Mouse (Mus musculus) testis, postnatal 14 days (tissue): ENCODE results near the gene Cope.

Experiments used
- DNase-seq: peaks from one replicate; pipeline ENCODE4 v3.0.0; 2021; ENCODE audit warnings: low spot score

Gene Cope

DNA sequence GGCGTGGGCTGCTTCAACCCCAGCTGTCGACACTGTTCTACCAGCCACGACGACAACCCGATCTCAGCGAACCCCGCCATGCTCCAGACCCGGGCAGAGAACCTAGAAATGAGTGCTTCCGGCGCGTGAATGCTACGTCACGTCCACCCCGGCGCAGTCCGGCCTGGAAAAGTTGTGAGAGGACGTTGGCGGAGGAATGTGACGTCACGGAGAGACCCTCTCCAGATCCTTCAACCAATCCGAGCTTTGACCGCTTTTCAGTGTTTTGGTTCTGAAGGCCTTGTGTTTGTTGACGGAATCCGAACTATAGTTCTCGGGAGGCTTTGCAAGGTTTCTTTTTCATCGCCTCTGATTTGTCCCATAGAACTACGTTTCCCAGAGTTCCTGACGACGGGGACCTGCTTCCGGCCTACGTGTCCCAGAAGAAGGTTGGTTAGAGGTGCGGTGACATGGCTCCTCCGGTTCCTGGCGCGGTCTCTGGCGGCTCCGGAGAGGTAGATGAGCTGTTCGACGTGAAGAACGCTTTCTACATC is at the start of gene Cope, which contains the start of gene Ddx49:
Gene Cope (plus strand): TSS at position 161 of the 533 bp plus-strand sequence.
Gene Ddx49 (minus strand): TSS at position 132 of the 533 bp plus-strand sequence.
- peak; percentile 93 for DNase-seq

- DNase-seq, result no peak
These were observed 47.7 kb upstream of the Cope start for GRCm38 (mm10) chr8:70254628-70255027.

DNA sequence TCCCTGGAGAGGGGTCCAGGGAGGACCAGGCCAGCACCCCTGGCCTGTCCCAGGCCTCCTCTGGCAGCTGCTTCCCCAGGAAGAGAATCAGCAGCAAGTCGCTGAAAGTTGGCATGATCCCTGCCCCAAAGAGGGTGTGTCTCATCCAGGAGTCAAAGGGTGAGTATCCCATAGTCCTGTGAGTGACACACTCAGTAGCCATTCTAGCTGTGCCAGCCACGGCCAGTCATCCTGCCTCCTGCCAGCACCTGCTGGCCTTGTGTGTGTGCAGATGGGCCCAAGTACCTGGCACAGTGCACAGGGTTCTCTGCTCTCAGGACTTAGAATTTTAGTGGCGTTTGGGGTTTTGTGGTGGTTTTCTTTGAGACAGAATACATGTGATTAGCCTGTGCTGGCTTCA is 44.9 kb upstream of the Cope start:
- no peak for DNase-seq

DNA sequence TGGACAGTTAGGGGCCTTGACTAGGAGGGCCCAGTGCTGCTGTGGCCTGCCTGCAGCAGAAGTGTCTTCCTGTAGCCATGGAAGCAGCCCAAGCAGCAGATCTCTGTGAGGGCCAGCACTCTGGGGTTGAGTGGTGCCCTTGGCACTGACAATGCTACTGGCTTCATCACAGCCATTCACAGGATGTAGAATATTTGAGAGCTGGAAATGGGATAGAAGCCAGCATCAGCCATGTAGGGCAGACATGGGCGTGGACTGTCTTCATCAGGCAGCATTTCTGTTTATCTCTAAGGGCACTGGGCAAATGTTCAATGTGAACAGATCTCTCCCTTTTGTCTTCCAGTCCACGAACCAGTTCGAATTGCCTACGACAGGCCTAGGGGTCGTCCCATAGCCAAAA is 43.7 kb upstream of the Cope start:
- DNase-seq, result no peak

GRCm38 (mm10) chr8:70259043-70259442 is 43.3 kb upstream of the Cope start:
- no peak for DNase-seq

GRCm38 (mm10) chr8:70267674-70268073 is 34.6 kb upstream of the Cope start:
- DNase-seq, result no peak

- DNase-seq, result no peak
These were observed 34.0 kb upstream of the Cope start for GRCm38 (mm10) chr8:70268311-70268710.

DNA sequence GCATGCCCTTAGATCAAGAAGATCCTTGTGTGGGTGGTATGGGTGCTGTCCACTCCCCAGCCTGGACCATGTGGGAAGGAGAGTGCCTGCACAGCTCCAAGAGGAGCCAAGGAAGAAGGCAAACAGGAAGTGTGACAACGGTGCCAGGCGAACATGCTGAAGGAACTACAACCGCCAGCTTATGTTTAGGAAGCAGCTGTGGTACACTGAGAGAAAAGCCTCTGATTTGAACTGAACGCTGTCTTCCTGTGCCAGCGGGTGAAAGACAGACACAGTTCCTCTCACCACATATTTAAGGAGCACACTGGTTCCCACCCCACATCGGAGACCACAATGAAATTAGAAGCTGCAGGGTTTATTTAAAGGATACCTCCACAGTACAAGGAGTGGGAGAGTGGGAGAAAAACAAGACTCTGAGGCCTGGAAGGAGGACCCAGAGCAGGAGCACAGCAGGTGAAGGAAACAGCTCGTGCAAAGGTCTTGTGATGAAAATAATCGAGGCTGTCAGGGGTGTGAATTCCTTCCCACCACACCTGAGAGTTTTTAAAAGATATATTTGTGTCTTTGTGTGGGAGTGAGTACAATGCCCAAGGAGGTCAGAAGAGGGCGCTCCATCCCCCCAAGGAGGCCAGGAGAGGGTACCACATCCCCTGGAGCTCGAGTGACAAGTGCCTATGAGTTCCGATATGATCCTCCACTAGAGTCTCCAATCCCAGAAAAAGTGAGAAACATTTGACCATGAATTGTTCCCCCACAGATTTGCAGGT is 33.3 kb upstream of the Cope start:
- no peak for DNase-seq

- DNase-seq, result no peak
These were observed 29.4 kb upstream of the Cope start for GRCm38 (mm10) chr8:70272949-70273348.

DNA sequence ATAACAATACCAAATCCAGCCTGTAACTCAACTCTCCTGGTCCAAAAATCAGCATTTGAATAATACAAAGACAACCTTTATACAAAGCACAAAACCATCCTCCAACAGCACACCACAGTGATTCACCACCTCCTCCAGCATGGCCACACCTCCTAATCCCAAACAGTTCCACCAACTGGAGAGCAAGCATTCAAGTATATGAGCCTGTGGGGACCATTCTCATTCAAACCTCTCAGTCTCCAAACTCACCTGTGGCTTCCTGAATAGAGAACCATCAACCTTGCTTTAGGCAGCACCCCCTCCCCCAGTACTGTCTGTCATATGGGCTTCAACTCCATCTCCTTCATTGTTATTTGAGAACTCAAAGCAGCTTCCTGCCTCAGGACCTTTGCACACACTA is 28.0 kb upstream of the Cope start:
- DNase-seq, result no peak

DNA sequence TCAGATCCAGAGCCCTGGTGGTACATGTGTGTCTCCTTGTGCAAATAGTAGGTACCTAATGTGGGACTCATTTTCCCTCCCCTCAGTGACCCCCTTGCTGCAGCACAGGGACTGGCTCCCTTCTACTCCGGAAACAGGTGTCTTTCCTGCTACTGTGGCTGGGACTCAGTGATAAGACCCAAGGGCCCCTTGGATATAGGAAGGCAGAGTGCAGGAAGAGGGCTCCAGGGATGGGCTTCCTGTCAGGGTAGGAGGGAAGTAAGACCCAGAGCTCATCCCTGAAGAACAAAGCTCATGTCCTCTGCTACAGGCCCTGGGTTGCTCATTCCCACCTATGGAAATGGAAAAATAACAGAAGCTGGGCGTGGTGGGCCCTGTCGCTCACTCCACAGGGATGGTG is 25.8 kb upstream of the Cope start:
- no peak for DNase-seq

DNA sequence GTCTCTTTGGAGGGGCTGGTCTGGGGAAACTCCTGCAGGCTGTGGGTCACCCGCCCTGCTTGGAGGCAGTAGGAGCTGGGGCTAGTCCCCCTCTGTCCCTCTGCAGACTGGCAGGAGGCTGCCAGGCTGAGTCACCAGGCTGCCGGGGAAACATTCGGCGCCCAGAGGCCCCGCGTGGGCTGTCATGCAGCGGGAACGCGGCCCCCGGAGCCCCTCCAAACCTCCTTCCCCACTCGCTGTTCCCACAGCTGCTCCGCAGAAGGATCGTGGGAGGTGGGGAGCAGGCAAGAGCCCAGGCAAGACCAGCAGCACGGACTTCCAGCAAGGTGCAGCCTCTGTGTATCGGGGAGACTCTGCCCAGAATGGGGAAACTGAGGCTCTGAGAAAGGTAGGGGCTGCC is 24.1 kb upstream of the Cope start:
- DNase-seq, result no peak

GRCm38 (mm10) chr8:70279266-70279665 is 23.1 kb upstream of the Cope start:
- DNase-seq, result no peak

DNA sequence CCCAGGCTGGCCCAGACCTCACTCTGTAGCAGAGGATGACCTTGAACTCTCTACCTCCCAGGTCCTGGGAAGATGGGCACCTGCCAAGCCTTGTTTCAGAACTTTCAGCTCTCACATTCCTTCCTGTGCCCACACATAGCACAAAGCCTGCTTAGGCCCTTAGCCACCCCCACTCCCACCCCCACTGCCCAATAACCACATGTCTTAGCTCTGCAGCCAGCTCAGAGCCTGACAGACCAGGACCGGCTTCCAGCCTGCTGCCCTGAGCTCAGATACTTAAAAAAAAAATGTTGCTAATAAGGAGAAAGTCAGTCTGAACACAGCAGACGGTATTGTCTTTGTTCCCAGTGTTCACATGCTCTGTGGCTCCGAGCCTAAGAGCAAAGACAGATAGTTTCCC is 21.3 kb upstream of the Cope start:
- DNase-seq, result peak; percentile 80

GRCm38 (mm10) chr8:70282603-70283135 is 19.6 kb upstream of the Cope start, which contains the start of gene Homer3:
Homer3 (plus strand) TSS chr8:70282827.
- peak; percentile 87 for DNase-seq

GRCm38 (mm10) chr8:70283136-70284077 is 18.9 kb upstream of the Cope start:
- no peak for DNase-seq

DNA sequence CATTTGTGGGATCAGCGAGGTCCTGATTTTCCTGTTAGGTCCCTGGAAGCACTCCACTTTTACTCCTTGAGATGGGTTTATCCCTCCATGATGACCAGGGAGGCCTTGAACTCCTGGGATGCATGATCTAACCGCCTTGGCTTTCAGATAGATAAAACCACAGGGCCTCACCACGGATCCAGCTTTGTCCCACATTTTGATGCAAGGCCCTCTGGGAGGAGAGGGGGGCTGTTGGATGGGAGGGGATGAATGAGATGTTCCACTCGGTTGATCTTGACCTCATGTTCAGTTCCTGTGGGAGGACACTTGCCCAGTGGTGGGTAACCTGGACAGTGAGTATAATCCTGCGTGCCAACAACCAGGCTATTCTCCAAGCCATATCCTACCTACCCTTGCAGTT is 17.9 kb upstream of the Cope start:
- no peak for DNase-seq

DNA sequence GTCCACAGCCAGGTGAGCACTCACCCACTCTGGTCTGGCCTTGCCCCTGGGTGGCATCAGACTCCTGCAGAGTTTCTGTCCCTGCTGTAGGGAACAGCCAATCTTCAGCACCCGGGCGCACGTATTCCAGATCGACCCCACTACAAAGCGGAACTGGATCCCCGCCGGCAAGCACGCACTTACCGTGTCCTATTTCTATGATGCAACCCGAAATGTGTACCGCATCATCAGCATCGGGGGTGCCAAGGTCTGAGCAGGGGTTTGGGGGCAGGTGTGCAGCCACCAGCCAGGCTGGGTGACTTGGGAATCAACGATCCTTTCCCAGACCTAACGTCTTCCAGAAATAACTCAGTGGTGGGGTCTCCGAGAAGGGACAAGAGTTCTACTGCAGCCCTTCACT is 17.0 kb upstream of the Cope start:
- DNase-seq, result no peak

- peak; percentile 57 for DNase-seq
These were observed 15.6 kb upstream of the Cope start for GRCm38 (mm10) chr8:70286737-70287136.

DNA sequence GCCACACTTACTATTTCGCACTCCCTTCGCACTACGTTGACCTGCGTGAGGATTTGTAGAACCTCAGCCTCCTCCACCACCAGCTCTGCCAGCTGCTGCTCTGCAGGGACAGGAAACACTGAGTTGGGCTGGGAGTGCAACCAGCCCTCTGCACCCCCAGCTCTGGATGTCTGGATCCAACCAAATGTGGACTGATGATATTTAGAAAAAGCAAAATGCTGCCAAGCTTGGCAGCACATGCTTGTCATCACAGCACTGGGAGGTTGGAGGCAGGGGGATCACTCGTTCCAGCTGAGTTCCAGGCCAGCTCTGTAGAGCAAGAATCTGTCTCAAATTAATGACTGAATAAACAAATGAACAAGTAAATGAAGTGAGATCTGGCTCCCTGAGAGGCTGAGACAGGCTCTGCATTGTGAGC is 8.3 kb upstream of the Cope start:
- no peak for DNase-seq

DNA sequence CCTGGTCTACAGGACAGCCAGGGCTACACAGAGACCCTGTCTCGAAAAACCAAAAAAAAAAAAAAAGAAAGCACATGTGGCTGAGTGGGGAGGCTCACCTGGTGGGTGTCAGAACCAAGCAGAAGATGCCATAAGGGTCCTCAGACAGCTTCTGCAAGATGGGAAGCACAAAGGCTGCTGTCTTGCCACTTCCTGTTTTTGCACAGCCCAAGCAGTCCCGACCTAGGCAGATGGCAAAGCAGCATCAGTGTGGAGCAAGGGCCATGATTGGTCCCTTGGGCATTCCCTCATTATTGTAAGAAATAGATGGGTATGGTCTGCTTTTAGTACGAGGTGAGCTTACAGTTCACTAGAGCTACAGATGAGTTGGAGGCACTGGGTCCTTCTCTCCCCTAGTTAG is 1.4 kb upstream of the Cope start:
- no peak for DNase-seq

DNA sequence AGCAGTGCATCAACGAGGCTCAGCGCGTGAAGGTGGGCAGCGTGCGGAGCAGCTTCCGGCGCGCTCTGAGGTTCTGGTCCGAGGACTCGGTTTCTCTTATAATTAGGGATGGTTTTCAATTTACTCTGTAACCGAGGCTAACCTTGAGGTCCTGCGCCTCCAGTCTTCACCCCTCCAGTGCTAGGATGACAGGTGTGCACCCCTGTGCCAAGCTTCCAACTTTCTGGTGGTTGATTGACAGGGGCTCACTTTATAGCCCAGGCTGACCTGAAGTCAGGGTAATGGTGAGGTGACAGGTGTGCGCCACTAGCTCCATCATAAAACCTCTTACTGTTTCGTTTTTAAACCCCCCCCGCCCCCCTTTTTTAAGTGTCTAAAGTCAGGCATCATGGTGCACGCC is 583 bp downstream of the Cope start:
- DNase-seq, result no peak
